Mouse (Mus musculus): ENCODE measurements at regions not wholly inside any gene's neighbourhood (a gene's known extent, or its start where the extent isn't known, plus 50 kb on each side); places are given as distances from the start of the nearest gene placed in this dataset.

GRCm38 (mm10) chr17:80808069-80808468, 79.8 kb upstream of the Map4k3 start:
- 79% methylated on average over 10 of the region's 10 CpGs for WGBS

GRCm38 (mm10) chr17:80803361-80803915, 75.2 kb upstream of the Map4k3 start:
- TF ChIP-seq POLR2A (IDR thresholded peaks at IDR 0.05; ENCODE audit: borderline replicate concordance, control insufficient read depth, low read depth, low read length) (no peak), CTCF (IDR thresholded peaks at IDR 0.05; ENCODE audit: control insufficient read depth, insufficient read depth, low read length) (no peak)
- Histone ChIP-seq H3K4me3 (replicated peaks; ENCODE audit: control insufficient read depth, low read depth, low read length) (no peak overlapping the region), H3K4me1 (ENCODE audit: control insufficient read depth, insufficient read depth, low read length) (peaks cover 2% of the 10 kb centered on the region), H3K27ac (ENCODE audit: control insufficient read depth, insufficient read depth, low read depth, low read length, poor library complexity) (no peak overlapping the region)
- WGBS: 87% methylated on average over 8 of the region's 8 CpGs

More at GRCm38 (mm10) chr17:80808069-80808468, 79.8 kb upstream of the Map4k3 start:
- no peaks in the 10 kb centered on the region; the same call in 1 of the 2 replicates for H3K4me1 ChIP-seq (ENCODE audit: control insufficient read depth, insufficient read depth, low read length)
- no peak for TF ChIP-seq CTCF (IDR thresholded peaks at IDR 0.05; ENCODE audit: control insufficient read depth, insufficient read depth, low read length)
- TF ChIP-seq POLR2A (IDR thresholded peaks at IDR 0.05; ENCODE audit: borderline replicate concordance, control insufficient read depth, low read depth, low read length): no peak
- no peak overlapping the region for H3K27ac ChIP-seq (ENCODE audit: control insufficient read depth, insufficient read depth, low read depth, low read length, poor library complexity)
- H3K4me3 ChIP-seq (replicated peaks; ENCODE audit: control insufficient read depth, low read depth, low read length): no peak overlapping the region

GRCm38 (mm10) chr17:80802622-80803021, 74.3 kb upstream of the Map4k3 start:
- WGBS: 80% methylated on average over 10 of the region's 10 CpGs
- Histone ChIP-seq H3K27ac (ENCODE audit: control insufficient read depth, insufficient read depth, low read depth, low read length, poor library complexity) (no peak overlapping the region), H3K4me3 (replicated peaks; ENCODE audit: control insufficient read depth, low read depth, low read length) (no peak overlapping the region), H3K4me1 (ENCODE audit: control insufficient read depth, insufficient read depth, low read length) (peaks cover 2% of the 10 kb centered on the region)
- TF ChIP-seq CTCF (IDR thresholded peaks at IDR 0.05; ENCODE audit: control insufficient read depth, insufficient read depth, low read length): no peak
- TF ChIP-seq POLR2A (IDR thresholded peaks at IDR 0.05; ENCODE audit: borderline replicate concordance, control insufficient read depth, low read depth, low read length): no peak

GRCm38 (mm10) chr17:80801991-80802390, 73.7 kb upstream of the Map4k3 start:
- Histone ChIP-seq H3K27ac (ENCODE audit: control insufficient read depth, insufficient read depth, low read depth, low read length, poor library complexity) (no peak overlapping the region), H3K4me1 (ENCODE audit: control insufficient read depth, insufficient read depth, low read length) (peaks cover 2% of the 10 kb centered on the region), H3K4me3 (replicated peaks; ENCODE audit: control insufficient read depth, low read depth, low read length) (no peak overlapping the region)
- TF ChIP-seq CTCF (IDR thresholded peaks at IDR 0.05; ENCODE audit: control insufficient read depth, insufficient read depth, low read length): no peak
- no peak for TF ChIP-seq POLR2A (IDR thresholded peaks at IDR 0.05; ENCODE audit: borderline replicate concordance, control insufficient read depth, low read depth, low read length)
- 65% methylated on average over 8 of the region's 8 CpGs for WGBS

- H3K27ac ChIP-seq (ENCODE audit: control insufficient read depth, insufficient read depth, low read depth, low read length, poor library complexity): no peak overlapping the region
- peaks cover 2% of the 10 kb centered on the region for H3K4me1 ChIP-seq (ENCODE audit: control insufficient read depth, insufficient read depth, low read length)
- 4% methylated on average over 16 of the region's 16 CpGs for WGBS
- H3K4me3 ChIP-seq (replicated peaks; ENCODE audit: control insufficient read depth, low read depth, low read length): no peak overlapping the region
- TF ChIP-seq POLR2A (IDR thresholded peaks at IDR 0.05; ENCODE audit: borderline replicate concordance, control insufficient read depth, low read depth, low read length) (no peak), CTCF (IDR thresholded peaks at IDR 0.05; ENCODE audit: control insufficient read depth, insufficient read depth, low read length) (no peak)
These were observed 73.2 kb upstream of the Map4k3 start for GRCm38 (mm10) chr17:80801451-80801983.

- 41% methylated on average over 13 of the region's 13 CpGs for WGBS
- TF ChIP-seq POLR2A (IDR thresholded peaks at IDR 0.05; ENCODE audit: borderline replicate concordance, control insufficient read depth, low read depth, low read length): no peak
- H3K27ac ChIP-seq (ENCODE audit: control insufficient read depth, insufficient read depth, low read depth, low read length, poor library complexity): no peak overlapping the region
- peaks cover 2% of the 10 kb centered on the region for H3K4me1 ChIP-seq (ENCODE audit: control insufficient read depth, insufficient read depth, low read length)
- H3K4me3 ChIP-seq (replicated peaks; ENCODE audit: control insufficient read depth, low read depth, low read length): no peak overlapping the region
These were observed 72.6 kb upstream of the Map4k3 start for GRCm38 (mm10) chr17:80800877-80801276.

- peaks cover 2% of the 10 kb centered on the region for H3K4me1 ChIP-seq (ENCODE audit: control insufficient read depth, insufficient read depth, low read length)
- WGBS: 65% methylated on average over 5 of the region's 5 CpGs
- H3K27ac ChIP-seq (ENCODE audit: control insufficient read depth, insufficient read depth, low read depth, low read length, poor library complexity): no peak overlapping the region
- no peak for TF ChIP-seq POLR2A (IDR thresholded peaks at IDR 0.05; ENCODE audit: borderline replicate concordance, control insufficient read depth, low read depth, low read length)
- no peak for TF ChIP-seq CTCF (IDR thresholded peaks at IDR 0.05; ENCODE audit: control insufficient read depth, insufficient read depth, low read length)
- no peak overlapping the region for H3K4me3 ChIP-seq (replicated peaks; ENCODE audit: control insufficient read depth, low read depth, low read length)
These were observed 72.2 kb upstream of the Map4k3 start for GRCm38 (mm10) chr17:80800454-80800853.

GRCm38 (mm10) chr17:80799061-80799460, 70.8 kb upstream of the Map4k3 start:
- Histone ChIP-seq H3K27ac (ENCODE audit: control insufficient read depth, insufficient read depth, low read depth, low read length, poor library complexity) (no peak overlapping the region), H3K4me3 (replicated peaks; ENCODE audit: control insufficient read depth, low read depth, low read length) (no peak overlapping the region), H3K4me1 (ENCODE audit: control insufficient read depth, insufficient read depth, low read length) (peaks cover 2% of the 10 kb centered on the region)
- no peak for TF ChIP-seq POLR2A (IDR thresholded peaks at IDR 0.05; ENCODE audit: borderline replicate concordance, control insufficient read depth, low read depth, low read length)
- no peak for TF ChIP-seq CTCF (IDR thresholded peaks at IDR 0.05; ENCODE audit: control insufficient read depth, insufficient read depth, low read length)
- 86% methylated on average over 6 of the region's 6 CpGs for WGBS
